Mouse (Mus musculus) lung, adult 2 months (tissue): ENCODE results near the gene Tjp2.

ENCODE experiments used
- CTCF ChIP-seq: fragments of 200-500 bp; IDR thresholded peaks from 2 replicates; pipeline ENCODE4 v1.5.1; 2011; ENCODE audit warnings: mild to moderate bottlenecking, low read length, control low read depth; ENCODE audit not compliant: insufficient read depth
- POLR2A ChIP-seq: fragments of 200-500 bp; IDR thresholded peaks from 2 replicates; pipeline ENCODE4 v1.6.1; 2011; ENCODE audit warnings: low read depth, mild to moderate bottlenecking, control low read depth, low read length, borderline replicate concordance; ENCODE audit errors: extremely low read depth

GRCm38 (mm10) chr19:24178086-24178485, 46.7 kb downstream of the Tjp2 start:
- TF ChIP-seq POLR2A (no peak), CTCF (no peak)
